Mouse (Mus musculus): Measurements from ENCODE around the gene Usp32.

DNA sequence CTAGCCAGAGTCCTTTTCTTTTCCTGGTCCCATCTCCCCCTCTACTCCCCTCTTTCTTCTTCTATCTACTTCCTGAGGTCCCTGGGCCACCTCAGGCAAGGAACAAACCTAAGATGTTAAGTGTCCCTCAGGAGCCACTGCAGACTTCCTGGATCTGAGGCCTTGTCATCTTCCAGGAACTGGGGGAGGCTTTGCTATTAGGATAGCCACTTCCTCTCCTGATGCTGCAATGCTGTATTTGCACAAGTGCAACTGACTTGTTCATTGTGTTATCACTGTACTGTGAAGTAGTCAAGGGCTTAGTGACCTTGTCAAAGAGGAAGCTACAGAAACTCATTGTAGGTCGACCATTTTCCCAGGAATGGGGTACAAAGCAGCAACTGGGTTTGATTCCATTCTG lies 160.6 kb downstream of the Usp32 start:
- no peak for TF ChIP-seq EP300 (IDR thresholded peaks at IDR 0.05; ENCODE audit: low read depth)
- no peak for TF ChIP-seq CTCF (IDR thresholded peaks at IDR 0.05; ENCODE audit: low read depth)

Measured in heart, postnatal 0 days (tissue).